Mouse (Mus musculus): ENCODE results near the gene Actr3b.

Gene Actr3b

DNA sequence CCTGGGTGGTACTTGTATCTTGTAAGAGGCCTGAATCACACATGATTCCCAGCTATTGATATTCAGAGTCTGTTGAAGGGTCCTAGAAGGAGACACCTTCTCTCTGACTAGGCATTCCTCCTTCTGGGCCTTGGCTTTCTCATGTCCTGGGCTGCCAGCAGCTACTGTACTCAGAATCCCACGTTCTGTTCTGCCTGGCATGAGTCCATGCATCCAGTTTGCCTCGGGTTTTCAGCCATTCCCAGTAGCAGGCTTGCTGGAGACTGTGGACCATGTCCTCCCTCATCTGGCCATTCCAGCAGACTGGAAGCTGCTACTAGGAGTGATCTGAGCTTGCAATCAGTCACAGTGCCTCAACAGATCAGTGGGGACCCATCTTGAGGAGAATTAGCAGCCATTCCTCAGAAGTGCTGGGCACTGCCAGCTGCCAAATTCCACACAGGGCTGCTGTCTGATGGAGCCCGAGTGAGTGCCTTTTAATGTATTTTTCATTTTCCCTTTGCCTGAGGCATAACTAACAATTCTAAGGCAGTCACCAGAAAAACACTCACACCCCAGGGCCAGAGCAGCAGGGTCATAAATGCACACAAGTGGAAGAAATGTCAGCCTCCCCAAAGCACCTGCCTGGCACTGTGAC lies 130.1 kb downstream of the Actr3b start:
- no peak for DNase-seq (ENCODE audit: low read depth, low spot score)

DNA sequence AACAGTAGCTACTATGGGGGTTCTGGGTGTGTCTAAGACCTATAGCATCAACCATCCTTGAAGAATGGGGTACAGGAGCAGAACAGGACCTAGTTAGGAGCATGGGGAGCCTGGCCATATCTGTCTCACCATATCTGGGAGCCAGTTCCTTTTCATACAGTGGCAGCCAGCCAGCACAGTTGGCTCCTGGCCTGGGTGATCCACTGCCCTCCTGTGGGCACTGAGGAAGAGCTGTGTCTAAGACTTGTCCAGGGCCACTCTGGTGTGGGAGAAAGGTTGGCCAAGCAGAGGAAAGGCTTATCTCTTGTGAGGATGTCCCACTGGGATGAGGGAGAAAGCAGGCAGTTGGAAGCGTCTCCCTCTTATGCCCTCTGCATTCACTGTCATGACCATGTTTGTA lies 131.5 kb downstream of the Actr3b start:
- DNase-seq (ENCODE audit: low read depth, low spot score), result no peak

Measured in R1 (cell line).